Mouse (Mus musculus): ENCODE results near the gene Cdt1. TPM values are rescaled to one million over a fixed set of nuclear protein-coding genes. Genes with fewer than 3 reads are reported as not detected.

Cdt1 gene
- total and polyA plus RNA-seq, 3 experiments: 46.0 to 67.3 (median 50.0) TPM

GRCm38 (mm10) chr8:122593240-122593639 is 25.4 kb downstream of the Cdt1 start:
- Histone ChIP-seq H3K36me3 (replicated peaks in 1 of 2; ENCODE audit: control insufficient read depth in 1 of 2, insufficient read depth in 1 of 2, low read length in 1 of 2) (peaks cover 61 to 91% of the 10 kb centered on the region in 2 experiments), H3K9me3 (replicated peaks; ENCODE audit: low read length) (no peaks in the 10 kb centered on the region), H3K4me3 (replicated peaks in 1 of 3; ENCODE audit: low read depth in 2 of 3, low read length in 2 of 3, poor library complexity in 1 of 3) (no peak overlapping the region), H3K9ac (ENCODE audit: insufficient read depth, low read depth) (no peak overlapping the region), H3K27ac (ENCODE audit: insufficient read depth, low read depth) (no peak overlapping the region), H3K79me2 (replicated peaks; ENCODE audit: control insufficient read depth, extremely low read depth, insufficient read depth, poor library complexity, severe bottlenecking) (no peaks in the 10 kb centered on the region), H3K4me1 (ENCODE audit: control insufficient read depth in 1 of 2, insufficient read depth in 2 of 2) (no peaks in the 10 kb centered on the region), H3K4me2 (ENCODE audit: insufficient read depth, low read depth, poor library complexity, severe bottlenecking) (no peak overlapping the region), H3K27me3 (replicated peaks) (no peaks in the 10 kb centered on the region)
- no peak for DNase-seq (ENCODE audit: extremely low read depth)
- TF ChIP-seq CHD1 (IDR thresholded peaks at IDR 0.05; ENCODE audit: low read depth, low read length) (no peak), HCFC1 (IDR thresholded peaks at IDR 0.05; ENCODE audit: low read depth, low read length) (no peak), JUN (IDR thresholded peaks at IDR 0.05; ENCODE audit: insufficient read depth, low read depth, low read length) (no peak)
- in situ Hi-C loops (cut with MboI; ENCODE audit: low pct_ligation_motif_present, low pct_unique_long_range_greater_than_20kb, low sequenced_read_pairs): no loop called here
- dilution Hi-C loops (cut with MboI; ENCODE audit: extremely low pct_ligation_motif_present, extremely low pct_unique_long_range_greater_than_20kb, low sequenced_read_pairs): no loop called here

GRCm38 (mm10) chr8:122593783-122594507 is 26.1 kb downstream of the Cdt1 start:
- no peak overlapping the region for H3K4me2 ChIP-seq (ENCODE audit: insufficient read depth, low read depth, poor library complexity, severe bottlenecking)
- in situ Hi-C loops (cut with MboI; ENCODE audit: low pct_ligation_motif_present, low pct_unique_long_range_greater_than_20kb, low sequenced_read_pairs): no loop called here

GRCm38 (mm10) chr8:122596031-122596430 is 28.2 kb downstream of the Cdt1 start:
- in situ Hi-C loops (cut with MboI; ENCODE audit: low pct_ligation_motif_present, low pct_unique_long_range_greater_than_20kb, low sequenced_read_pairs) (no loop called here), dilution Hi-C loops (cut with MboI; ENCODE audit: extremely low pct_ligation_motif_present, extremely low pct_unique_long_range_greater_than_20kb, low sequenced_read_pairs) (no loop called here)
- no peaks in the 10 kb centered on the region for H3K27me3 ChIP-seq (replicated peaks)
- H3K9me3 ChIP-seq (replicated peaks; ENCODE audit: low read length): no peaks in the 10 kb centered on the region
- DNase-seq (ENCODE audit: extremely low read depth): no peak
- H3K4me2 ChIP-seq (ENCODE audit: insufficient read depth, low read depth, poor library complexity, severe bottlenecking): no peak overlapping the region
- H3K27ac ChIP-seq (ENCODE audit: insufficient read depth, low read depth): no peak overlapping the region
- no peaks in the 10 kb centered on the region for H3K79me2 ChIP-seq (replicated peaks; ENCODE audit: control insufficient read depth, extremely low read depth, insufficient read depth, poor library complexity, severe bottlenecking)
- TF ChIP-seq ZNF384 (IDR thresholded peaks at IDR 0.05; ENCODE audit: low read depth, low read length) (no peak), SIN3A (IDR thresholded peaks at IDR 0.05; ENCODE audit: low read length) (no peak), ETS1 (conservative IDR thresholded peaks at IDR 0.05; ENCODE audit: low read depth, low read length) (no peak), MXI1 (IDR thresholded peaks at IDR 0.05; ENCODE audit: low read depth, low read length) (no peak), RAD21 (IDR thresholded peaks at IDR 0.05; ENCODE audit: low read depth, low read length) (no peak), NELFE (IDR thresholded peaks at IDR 0.05; ENCODE audit: low read depth, low read length) (no peak), CTCF (conservative IDR thresholded peaks at IDR 0.05 in 1 of 2, IDR thresholded peaks at IDR 0.05 in 1 of 2; ENCODE audit: low read depth in 2 of 2, low read length in 2 of 2) (no peak), TBP (conservative IDR thresholded peaks at IDR 0.05; ENCODE audit: low read depth, low read length) (no peak), IRF4 (IDR thresholded peaks at IDR 0.05; ENCODE audit: low read depth, low read length) (no peak), GABPA (IDR thresholded peaks at IDR 0.05; ENCODE audit: insufficient replicate concordance, low read depth, low read length) (no peak), MAX (IDR thresholded peaks at IDR 0.05; ENCODE audit: low read length) (no peak), MYC (IDR thresholded peaks at IDR 0.05; ENCODE audit: low read depth, low read length) (no peak), TCF12 (IDR thresholded peaks at IDR 0.05; ENCODE audit: low read depth, low read length) (no peak)
- H3K4me1 ChIP-seq (ENCODE audit: control insufficient read depth in 1 of 2, insufficient read depth in 2 of 2): peaks cover 0 to 6% of the 10 kb centered on the region in 2 experiments; a peak in 1 of 4 replicates
- H3K9ac ChIP-seq (ENCODE audit: insufficient read depth, low read depth): no peak overlapping the region
- no peak overlapping the region for H3K4me3 ChIP-seq (replicated peaks in 1 of 3; ENCODE audit: low read depth in 2 of 3, low read length in 2 of 3, poor library complexity in 1 of 3)
- peaks cover 76 to 96% of the 10 kb centered on the region in 2 experiments for H3K36me3 ChIP-seq (replicated peaks in 1 of 2; ENCODE audit: control insufficient read depth in 1 of 2, insufficient read depth in 1 of 2, low read length in 1 of 2)

More at GRCm38 (mm10) chr8:122593783-122594507, 26.1 kb downstream of the Cdt1 start:
- no peaks in the 10 kb centered on the region for H3K9me3 ChIP-seq (replicated peaks; ENCODE audit: low read length)
- H3K4me3 ChIP-seq (replicated peaks in 1 of 3; ENCODE audit: low read depth in 2 of 3, low read length in 2 of 3, poor library complexity in 1 of 3): no peak overlapping the region
- H3K27ac ChIP-seq (ENCODE audit: insufficient read depth, low read depth): no peak overlapping the region
- no peak overlapping the region for H3K9ac ChIP-seq (ENCODE audit: insufficient read depth, low read depth)
- dilution Hi-C loops (cut with MboI; ENCODE audit: extremely low pct_ligation_motif_present, extremely low pct_unique_long_range_greater_than_20kb, low sequenced_read_pairs): no loop called here
- no peaks in the 10 kb centered on the region for H3K27me3 ChIP-seq (replicated peaks)
- no peak for DNase-seq (ENCODE audit: extremely low read depth)
- peaks cover 66 to 91% of the 10 kb centered on the region in 2 experiments for H3K36me3 ChIP-seq (replicated peaks in 1 of 2; ENCODE audit: control insufficient read depth in 1 of 2, insufficient read depth in 1 of 2, low read length in 1 of 2)
- no peak for TF ChIP-seq ZC3H11A (IDR thresholded peaks at IDR 0.05; ENCODE audit: low read depth, low read length)
- TF ChIP-seq PAX5 (IDR thresholded peaks at IDR 0.05; ENCODE audit: low read length): no peak
- TF ChIP-seq JUND (conservative IDR thresholded peaks at IDR 0.05; ENCODE audit: low read depth, low read length): no peak
- no peak for TF ChIP-seq CHD1 (IDR thresholded peaks at IDR 0.05; ENCODE audit: low read depth, low read length)
- TF ChIP-seq RAD21 (IDR thresholded peaks at IDR 0.05; ENCODE audit: low read depth, low read length): no peak
- TF ChIP-seq HCFC1 (IDR thresholded peaks at IDR 0.05; ENCODE audit: low read depth, low read length): no peak
- no peak for TF ChIP-seq MAFK (IDR thresholded peaks at IDR 0.05; ENCODE audit: insufficient replicate concordance, low read length)
- no peak for TF ChIP-seq ZKSCAN1 (IDR thresholded peaks at IDR 0.05; ENCODE audit: borderline replicate concordance, low read depth, low read length)
- TF ChIP-seq MEF2A (IDR thresholded peaks at IDR 0.05; ENCODE audit: borderline replicate concordance, low read depth, low read length): no peak
- TF ChIP-seq MAX (IDR thresholded peaks at IDR 0.05; ENCODE audit: low read length): no peak
- TF ChIP-seq ELF1 (IDR thresholded peaks at IDR 0.05; ENCODE audit: low read depth, low read length): no peak
- no peak for TF ChIP-seq USF1 (IDR thresholded peaks at IDR 0.05; ENCODE audit: low read depth, low read length)
- no peak for TF ChIP-seq UBTF (IDR thresholded peaks at IDR 0.05; ENCODE audit: low read depth, low read length)
- TF ChIP-seq ZMIZ1 (IDR thresholded peaks at IDR 0.05; ENCODE audit: low read depth, low read length): no peak
- TF ChIP-seq BHLHE40 (IDR thresholded peaks at IDR 0.05; ENCODE audit: low read depth, low read length): no peak
- no peaks in the 10 kb centered on the region for H3K79me2 ChIP-seq (replicated peaks; ENCODE audit: control insufficient read depth, extremely low read depth, insufficient read depth, poor library complexity, severe bottlenecking)
- no peaks in the 10 kb centered on the region for H3K4me1 ChIP-seq (ENCODE audit: control insufficient read depth in 1 of 2, insufficient read depth in 2 of 2)

Data from CH12.LX (cell line).